Mouse (Mus musculus) 416B (cell line): ENCODE results near the gene Ankrd44.

Experiments
- DNase-seq: peaks from one replicate; pipeline ENCODE4 v3.0.0; 2011; ENCODE audit warnings: low read depth

Gene Ankrd44

GRCm38 (mm10) chr1:54888449-54888848 lies 37.7 kb downstream of the Ankrd44 start:
- peak; percentile 90 for DNase-seq

- DNase-seq = no peak
Measured at GRCm38 (mm10) chr1:54887873-54888272, 38.3 kb downstream of the Ankrd44 start.

GRCm38 (mm10) chr1:54882856-54883467 lies 43.2 kb downstream of the Ankrd44 start:
- no peak for DNase-seq

- no peak for DNase-seq
Measured at GRCm38 (mm10) chr1:54881523-54881922, 44.7 kb downstream of the Ankrd44 start.

GRCm38 (mm10) chr1:54877423-54878073 lies 48.6 kb downstream of the Ankrd44 start:
- DNase-seq = no peak

GRCm38 (mm10) chr1:54877014-54877413 lies 49.2 kb downstream of the Ankrd44 start:
- no peak for DNase-seq

- peak; percentile 53 for DNase-seq
Measured at GRCm38 (mm10) chr1:54874094-54874493, 52.1 kb downstream of the Ankrd44 start.

GRCm38 (mm10) chr1:54872857-54873616 lies 53.1 kb downstream of the Ankrd44 start:
- DNase-seq = no peak

GRCm38 (mm10) chr1:54871321-54871720 lies 54.9 kb downstream of the Ankrd44 start:
- peak; percentile 85 for DNase-seq

GRCm38 (mm10) chr1:54870634-54871033 lies 55.6 kb downstream of the Ankrd44 start:
- peak; percentile 68 for DNase-seq

GRCm38 (mm10) chr1:54867226-54867625 lies 59.0 kb downstream of the Ankrd44 start:
- no peak for DNase-seq

- no peak for DNase-seq
Measured at GRCm38 (mm10) chr1:54866131-54866530, 60.1 kb downstream of the Ankrd44 start.

GRCm38 (mm10) chr1:54864928-54865652 lies 61.1 kb downstream of the Ankrd44 start:
- peak; percentile 60 for DNase-seq

- DNase-seq = no peak
Measured at GRCm38 (mm10) chr1:54860361-54860760, 65.8 kb downstream of the Ankrd44 start.

GRCm38 (mm10) chr1:54859876-54860275 lies 66.3 kb downstream of the Ankrd44 start:
- no peak for DNase-seq

- no peak for DNase-seq
Measured at GRCm38 (mm10) chr1:54858898-54859297, 67.3 kb downstream of the Ankrd44 start.

- no peak for DNase-seq
Measured at GRCm38 (mm10) chr1:54856502-54856901, 69.7 kb downstream of the Ankrd44 start.

- no peak for DNase-seq
Measured at GRCm38 (mm10) chr1:54855970-54856369, 70.2 kb downstream of the Ankrd44 start.

- DNase-seq = peak; percentile 33
Measured at GRCm38 (mm10) chr1:54854388-54854787, 71.8 kb downstream of the Ankrd44 start.

- DNase-seq = no peak
Measured at GRCm38 (mm10) chr1:54853311-54854000, 72.7 kb downstream of the Ankrd44 start.

GRCm38 (mm10) chr1:54851610-54852009 lies 74.6 kb downstream of the Ankrd44 start:
- no peak for DNase-seq

GRCm38 (mm10) chr1:54850077-54850476 lies 76.1 kb downstream of the Ankrd44 start:
- DNase-seq = no peak
